Mouse (Mus musculus): Measurements from ENCODE around the gene Teddm1a. TPM values are rescaled to one million over a fixed set of nuclear protein-coding genes. Genes with fewer than 3 reads are reported as not detected.

The Teddm1a gene
- polyA plus RNA-seq, 2 experiments = not detected

DNA sequence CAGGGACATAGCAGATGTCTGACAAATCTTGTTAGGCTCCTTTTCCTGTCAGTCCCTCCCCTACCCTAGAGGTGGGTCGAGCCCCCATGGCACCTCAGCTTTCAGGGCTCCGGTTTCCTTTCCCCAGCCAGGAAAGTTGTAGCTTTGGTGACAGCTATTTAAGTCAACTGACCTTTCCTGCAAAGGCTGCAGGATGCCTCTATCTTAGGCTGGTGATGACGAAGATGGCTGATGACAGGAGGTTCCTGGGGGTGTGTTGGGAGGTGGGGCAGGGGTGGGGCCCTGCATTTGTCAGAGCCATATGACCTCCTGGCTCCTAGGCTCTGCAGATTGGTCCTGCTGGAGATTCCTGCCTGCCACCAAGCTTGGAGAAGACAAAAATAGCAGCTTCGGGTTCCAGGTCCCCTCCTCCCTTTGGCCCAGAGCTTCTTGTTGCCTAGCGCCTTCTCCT, 31.1 kb downstream of the Teddm1a start:
- no peaks in the 10 kb centered on the region for H3K9me3 ChIP-seq (ENCODE audit: control insufficient read depth, low read length)
- H3K27me3 ChIP-seq (ENCODE audit: control insufficient read depth, insufficient read depth, low read length) = no peaks in the 10 kb centered on the region
- no peak for DNase-seq (ENCODE audit: low spot score)
- H3K36me3 ChIP-seq (ENCODE audit: control insufficient read depth, insufficient read depth, low read length) = no peaks in the 10 kb centered on the region
- H3K4me2 ChIP-seq (replicated peaks; ENCODE audit: low read depth, low read length, severe bottlenecking) = no peak overlapping the region
- no peak for TF ChIP-seq POLR2A (IDR thresholded peaks at IDR 0.05; ENCODE audit: borderline replicate concordance, extremely low read depth, insufficient read depth, insufficient read length)
- peak; percentile 26; the same call in 1 of the 2 replicates for ATAC-seq (ENCODE audit: low FRiP score, low read depth)
- WGBS = 44% methylated on average over 5 of the region's 5 CpGs
- no peak overlapping the region for H3K9ac ChIP-seq (ENCODE audit: low read depth, low read length, severe bottlenecking)
- no peak overlapping the region for H3K4me3 ChIP-seq (replicated peaks; ENCODE audit: low read length)
- no peaks in the 10 kb centered on the region for H3K4me1 ChIP-seq (ENCODE audit: control insufficient read depth, insufficient read depth, low read length)
- H3K27ac ChIP-seq (replicated peaks; ENCODE audit: low read depth, low read length) = no peak overlapping the region

DNA sequence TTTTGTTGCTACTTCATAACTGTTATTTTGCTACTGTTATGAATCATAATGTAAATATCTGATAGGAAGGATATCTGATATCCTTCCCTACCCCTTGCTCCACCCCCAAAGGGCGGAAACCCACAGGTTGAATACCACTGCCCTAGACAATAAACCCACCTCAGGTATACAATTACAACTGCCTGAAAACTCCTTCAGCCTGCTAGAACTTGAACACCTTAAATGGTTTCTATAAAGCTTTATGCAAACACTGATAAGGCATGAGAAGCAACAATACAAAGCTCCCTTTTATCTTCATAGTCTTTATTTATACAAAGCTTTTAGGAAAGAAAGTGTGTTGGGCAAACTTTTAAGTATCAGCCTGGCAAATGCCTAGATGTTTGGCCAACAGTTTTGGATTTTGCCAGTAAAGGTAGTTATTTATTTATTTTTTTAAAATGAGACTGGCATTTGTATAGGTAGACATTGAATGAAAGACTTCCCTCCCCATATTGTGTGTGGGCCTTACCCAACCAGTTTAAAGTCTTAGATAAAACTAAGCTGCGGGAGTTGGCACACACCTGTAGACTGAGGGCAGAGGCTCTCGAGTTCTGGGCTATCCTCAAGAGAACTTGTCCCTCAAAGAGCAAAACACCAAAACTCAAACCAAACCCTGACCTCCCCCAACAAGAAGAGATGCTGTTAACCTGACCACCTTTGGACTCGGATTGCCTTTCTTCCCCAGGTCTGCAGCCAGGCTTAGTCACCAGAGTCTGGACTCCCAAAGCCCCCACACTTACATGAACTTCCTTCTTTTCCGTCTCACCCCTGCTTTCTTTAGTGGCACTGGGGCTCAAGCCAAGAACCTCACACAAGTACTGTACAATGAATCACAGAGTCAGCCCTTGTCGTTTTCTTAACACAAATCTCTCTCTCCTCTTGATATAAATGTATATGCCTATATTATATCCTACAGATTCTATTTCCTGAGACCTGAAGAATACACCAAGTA, 33.1 kb downstream of the Teddm1a start:
- no peak for DNase-seq (ENCODE audit: low spot score)
- no peak for ATAC-seq (ENCODE audit: low FRiP score, low read depth)
- Histone ChIP-seq H3K27ac (replicated peaks; ENCODE audit: low read depth, low read length) (no peak overlapping the region), H3K9me3 (ENCODE audit: control insufficient read depth, low read length) (no peaks in the 10 kb centered on the region), H3K36me3 (ENCODE audit: control insufficient read depth, insufficient read depth, low read length) (no peaks in the 10 kb centered on the region), H3K4me2 (replicated peaks; ENCODE audit: low read depth, low read length, severe bottlenecking) (no peak overlapping the region), H3K4me3 (replicated peaks; ENCODE audit: low read length) (no peak overlapping the region), H3K27me3 (ENCODE audit: control insufficient read depth, insufficient read depth, low read length) (no peaks in the 10 kb centered on the region), H3K4me1 (ENCODE audit: control insufficient read depth, insufficient read depth, low read length) (no peaks in the 10 kb centered on the region), H3K9ac (ENCODE audit: low read depth, low read length, severe bottlenecking) (no peak overlapping the region)
- no peak for TF ChIP-seq POLR2A (IDR thresholded peaks at IDR 0.05; ENCODE audit: borderline replicate concordance, extremely low read depth, insufficient read depth, insufficient read length)
- 78% methylated on average over 6 of the region's 6 CpGs for whole genome bisulfite sequencing

DNA sequence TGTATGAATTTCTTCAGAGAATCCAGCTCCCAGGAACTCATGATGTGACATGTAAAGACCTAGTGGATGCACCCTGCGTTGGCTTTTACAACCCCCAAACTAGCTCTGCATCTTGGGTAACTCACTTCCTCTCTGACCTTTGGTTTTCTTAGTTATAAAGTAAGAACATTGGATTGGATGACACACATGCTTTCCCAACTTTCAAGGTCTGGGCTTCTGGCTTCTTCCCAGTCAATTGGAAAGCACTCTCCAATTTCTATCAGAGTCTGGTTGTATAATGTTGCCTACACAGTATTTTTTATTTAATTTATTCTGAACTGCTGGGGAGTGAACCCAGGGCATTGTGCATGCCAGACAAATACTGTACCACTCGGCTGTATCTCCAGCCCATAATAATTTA, 38.9 kb downstream of the Teddm1a start:
- 87% methylated on average over 2 of the region's 2 CpGs for WGBS

DNA sequence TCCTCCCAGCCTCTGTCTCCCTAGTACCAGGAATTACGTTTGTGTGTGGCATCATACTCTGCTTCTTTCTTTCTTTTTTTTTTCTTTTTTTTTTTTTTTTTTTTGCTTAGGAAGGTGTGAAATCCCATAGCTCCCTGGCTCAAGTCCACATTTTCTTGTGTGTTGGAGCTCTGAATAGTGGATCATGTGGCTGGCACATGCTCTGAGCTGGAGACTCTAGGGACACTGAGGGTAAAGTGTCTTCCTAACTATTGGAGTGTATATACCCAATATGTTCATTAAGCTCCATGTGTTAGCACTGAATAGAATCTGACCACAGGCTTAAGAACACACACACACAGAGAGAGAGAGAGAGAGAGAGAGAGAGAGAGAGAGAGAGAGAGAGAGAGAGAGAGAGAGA, 42.2 kb downstream of the Teddm1a start:
- H3K9ac ChIP-seq (ENCODE audit: low read depth, low read length, severe bottlenecking) = no peak overlapping the region
- H3K27ac ChIP-seq (replicated peaks; ENCODE audit: low read depth, low read length) = no peak overlapping the region
- no peaks in the 10 kb centered on the region for H3K4me1 ChIP-seq (ENCODE audit: control insufficient read depth, insufficient read depth, low read length)
- H3K4me3 ChIP-seq (replicated peaks; ENCODE audit: low read length) = no peak overlapping the region
- ATAC-seq (ENCODE audit: low FRiP score, low read depth) (no peak), DNase-seq (ENCODE audit: low spot score) (peak; percentile 10)
- no peaks in the 10 kb centered on the region for H3K9me3 ChIP-seq (ENCODE audit: control insufficient read depth, low read length)
- no peak overlapping the region for H3K4me2 ChIP-seq (replicated peaks; ENCODE audit: low read depth, low read length, severe bottlenecking)
- no peaks in the 10 kb centered on the region for H3K36me3 ChIP-seq (ENCODE audit: control insufficient read depth, insufficient read depth, low read length)
- no peak for TF ChIP-seq POLR2A (IDR thresholded peaks at IDR 0.05; ENCODE audit: borderline replicate concordance, extremely low read depth, insufficient read depth, insufficient read length)
- 60% methylated on average over 1 of the region's 1 CpGs for WGBS
- H3K27me3 ChIP-seq (ENCODE audit: control insufficient read depth, insufficient read depth, low read length) = no peaks in the 10 kb centered on the region

More for the DNA sequence above, 38.9 kb downstream of the Teddm1a start:
- no peak for DNase-seq (ENCODE audit: low spot score)
- H3K36me3 ChIP-seq (ENCODE audit: control insufficient read depth, insufficient read depth, low read length) = no peaks in the 10 kb centered on the region
- H3K4me3 ChIP-seq (replicated peaks; ENCODE audit: low read length) = no peak overlapping the region
- TF ChIP-seq POLR2A (IDR thresholded peaks at IDR 0.05; ENCODE audit: borderline replicate concordance, extremely low read depth, insufficient read depth, insufficient read length) = no peak
- H3K9me3 ChIP-seq (ENCODE audit: control insufficient read depth, low read length) = no peaks in the 10 kb centered on the region
- no peak overlapping the region for H3K9ac ChIP-seq (ENCODE audit: low read depth, low read length, severe bottlenecking)
- no peaks in the 10 kb centered on the region for H3K27me3 ChIP-seq (ENCODE audit: control insufficient read depth, insufficient read depth, low read length)
- no peak overlapping the region for H3K27ac ChIP-seq (replicated peaks; ENCODE audit: low read depth, low read length)
- no peaks in the 10 kb centered on the region for H3K4me1 ChIP-seq (ENCODE audit: control insufficient read depth, insufficient read depth, low read length)
- no peak overlapping the region for H3K4me2 ChIP-seq (replicated peaks; ENCODE audit: low read depth, low read length, severe bottlenecking)
- ATAC-seq (ENCODE audit: low FRiP score, low read depth) = no peak

DNA sequence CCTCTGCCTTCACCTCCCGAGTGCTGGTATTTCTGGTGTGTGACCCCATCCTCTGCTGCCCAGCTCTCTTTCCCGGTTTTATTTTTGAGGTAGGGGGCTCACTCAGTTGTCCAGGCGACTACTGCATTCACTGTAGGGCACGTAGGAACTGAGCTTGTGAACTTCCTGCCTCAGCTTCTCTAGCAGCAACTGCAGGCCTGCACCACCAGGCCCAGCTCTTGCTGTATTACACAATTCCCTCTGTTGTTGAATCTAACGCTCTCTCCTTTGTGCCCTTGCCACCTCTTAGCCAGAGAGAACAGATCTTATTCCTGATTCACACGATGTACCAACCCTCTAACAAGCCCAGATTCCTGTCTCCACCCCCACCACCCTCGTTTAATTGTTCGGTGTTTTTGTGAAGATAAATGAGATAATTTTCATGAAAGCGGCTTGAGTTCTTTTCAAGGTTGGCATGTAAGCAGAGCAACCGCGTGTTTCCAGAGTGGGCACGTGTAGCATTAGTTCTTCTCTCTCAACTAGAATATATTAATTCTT, 44.4 kb downstream of the Teddm1a start:
- no peak overlapping the region for H3K4me3 ChIP-seq (replicated peaks; ENCODE audit: low read length)
- no peaks in the 10 kb centered on the region for H3K4me1 ChIP-seq (ENCODE audit: control insufficient read depth, insufficient read depth, low read length)
- no peaks in the 10 kb centered on the region for H3K36me3 ChIP-seq (ENCODE audit: control insufficient read depth, insufficient read depth, low read length)
- WGBS = 80% methylated on average over 12 of the region's 12 CpGs
- H3K4me2 ChIP-seq (replicated peaks; ENCODE audit: low read depth, low read length, severe bottlenecking) = no peak overlapping the region
- no peak for DNase-seq (ENCODE audit: low spot score)
- no peak for TF ChIP-seq POLR2A (IDR thresholded peaks at IDR 0.05; ENCODE audit: borderline replicate concordance, extremely low read depth, insufficient read depth, insufficient read length)
- no peak overlapping the region for H3K9ac ChIP-seq (ENCODE audit: low read depth, low read length, severe bottlenecking)
- no peak for ATAC-seq (ENCODE audit: low FRiP score, low read depth)
- H3K27me3 ChIP-seq (ENCODE audit: control insufficient read depth, insufficient read depth, low read length) = no peaks in the 10 kb centered on the region
- no peaks in the 10 kb centered on the region for H3K9me3 ChIP-seq (ENCODE audit: control insufficient read depth, low read length)
- H3K27ac ChIP-seq (replicated peaks; ENCODE audit: low read depth, low read length) = no peak overlapping the region
